Mouse (Mus musculus): ENCODE measurements around the gene Sdhaf1. TPM values are rescaled to one million over a fixed set of nuclear protein-coding genes. Genes with fewer than 3 reads are reported as not detected.

Sdhaf1 gene
- polyA plus RNA-seq, 1 experiment from 2014 or later: 17.0 TPM

GRCm38 (mm10) chr7:30321539-30322284, 2.0 kb downstream of the Sdhaf1 start, which contains the start of gene E130208F15Rik:
Gene E130208F15Rik, plus strand, starts transcription at chr7:30321740.
- peak within 1 kb of the TSS; percentile 80 for H3K4me2 ChIP-seq (ENCODE audit: low read length)
- WGBS: 0% methylated on average over 54 of the region's 63 CpGs

GRCm38 (mm10) chr7:30320946-30321345, 2.7 kb downstream of the Sdhaf1 start:
- Histone ChIP-seq H3K36me3 (ENCODE audit: control insufficient read depth, insufficient read depth, low read length) (no peaks in the 10 kb centered on the region), H3K27ac (ENCODE audit: low read depth, low read length) (no peak overlapping the region), H3K9ac (ENCODE audit: low read depth, low read length) (no peak overlapping the region), H3K9me3 (ENCODE audit: control insufficient read depth, low read length) (no peaks in the 10 kb centered on the region), H3K4me3 (ENCODE audit: low read length) (no peak overlapping the region; the same call in 1 of the 2 replicates), H3K4me2 (ENCODE audit: low read length) (peak overlapping the region; percentile 80), H3K27me3 (replicated peaks; ENCODE audit: control insufficient read depth, insufficient read depth, low read length) (no peaks in the 10 kb centered on the region), H3K4me1 (ENCODE audit: control insufficient read depth, insufficient read depth, low read depth, low read length) (peaks cover 10% of the 10 kb centered on the region)
- ATAC-seq: no peak
- 88% methylated on average over 2 of the region's 2 CpGs for WGBS

More at GRCm38 (mm10) chr7:30321539-30322284, 2.0 kb downstream of the Sdhaf1 start, which contains the start of gene E130208F15Rik:
- peak within 1 kb of the TSS; percentile 81 for H3K4me3 ChIP-seq (ENCODE audit: low read length)
- H3K27ac ChIP-seq (ENCODE audit: low read depth, low read length): peak within 1 kb of the TSS; percentile 78
- H3K27me3 ChIP-seq (replicated peaks; ENCODE audit: control insufficient read depth, insufficient read depth, low read length): no peaks in the 10 kb centered on the region
- H3K36me3 ChIP-seq (ENCODE audit: control insufficient read depth, insufficient read depth, low read length): no peaks in the 10 kb centered on the region
- H3K4me1 ChIP-seq (ENCODE audit: control insufficient read depth, insufficient read depth, low read depth, low read length): peaks cover 10% of the 10 kb centered on the region
- H3K9me3 ChIP-seq (ENCODE audit: control insufficient read depth, low read length): no peaks in the 10 kb centered on the region
- peak within 1 kb of the TSS; percentile 90 for H3K9ac ChIP-seq (ENCODE audit: low read depth, low read length)
- ATAC-seq: peak; percentile 74

GRCm38 (mm10) chr7:30318142-30318541, 5.6 kb downstream of the Sdhaf1 start:
- Histone ChIP-seq H3K36me3 (ENCODE audit: control insufficient read depth, insufficient read depth, low read length) (no peaks in the 10 kb centered on the region), H3K9me3 (ENCODE audit: control insufficient read depth, low read length) (no peaks in the 10 kb centered on the region), H3K4me2 (ENCODE audit: low read length) (no peak overlapping the region), H3K27ac (ENCODE audit: low read depth, low read length) (no peak overlapping the region), H3K4me1 (ENCODE audit: control insufficient read depth, insufficient read depth, low read depth, low read length) (peaks cover 10% of the 10 kb centered on the region), H3K4me3 (ENCODE audit: low read length) (no peak overlapping the region), H3K27me3 (replicated peaks; ENCODE audit: control insufficient read depth, insufficient read depth, low read length) (no peaks in the 10 kb centered on the region), H3K9ac (ENCODE audit: low read depth, low read length) (no peak overlapping the region)
- WGBS: 85% methylated on average over 3 of the region's 3 CpGs
- ATAC-seq: no peak

- Histone ChIP-seq H3K4me2 (ENCODE audit: low read length) (no peak overlapping the region), H3K27me3 (replicated peaks; ENCODE audit: control insufficient read depth, insufficient read depth, low read length) (no peaks in the 10 kb centered on the region), H3K4me3 (ENCODE audit: low read length) (no peak overlapping the region), H3K9ac (ENCODE audit: low read depth, low read length) (no peak overlapping the region), H3K9me3 (ENCODE audit: control insufficient read depth, low read length) (no peaks in the 10 kb centered on the region), H3K4me1 (ENCODE audit: control insufficient read depth, insufficient read depth, low read depth, low read length) (no peaks in the 10 kb centered on the region), H3K27ac (ENCODE audit: low read depth, low read length) (no peak overlapping the region), H3K36me3 (ENCODE audit: control insufficient read depth, insufficient read depth, low read length) (no peaks in the 10 kb centered on the region)
- WGBS: 84% methylated on average over 13 of the region's 13 CpGs
- no peak for ATAC-seq
These were observed 7.9 kb downstream of the Sdhaf1 start for GRCm38 (mm10) chr7:30315559-30316529.

GRCm38 (mm10) chr7:30314721-30315155, 9.0 kb downstream of the Sdhaf1 start, which contains the start of gene Syne4:
Gene Syne4, plus strand, starts transcription at chr7:30314807.
- Histone ChIP-seq H3K4me1 (ENCODE audit: control insufficient read depth, insufficient read depth, low read depth, low read length) (peaks cover 4% of the 10 kb centered on the region), H3K9ac (ENCODE audit: low read depth, low read length) (peak within 1 kb of the TSS; percentile 19; the same call in 1 of the 2 replicates), H3K27me3 (replicated peaks; ENCODE audit: control insufficient read depth, insufficient read depth, low read length) (no peaks in the 10 kb centered on the region), H3K27ac (ENCODE audit: low read depth, low read length) (no peak within 1 kb of the TSS), H3K9me3 (ENCODE audit: control insufficient read depth, low read length) (no peaks in the 10 kb centered on the region), H3K4me3 (ENCODE audit: low read length) (no peak within 1 kb of the TSS), H3K4me2 (ENCODE audit: low read length) (no peak within 1 kb of the TSS), H3K36me3 (ENCODE audit: control insufficient read depth, insufficient read depth, low read length) (no peaks in the 10 kb centered on the region)
- ATAC-seq: no peak
- WGBS: 5% methylated on average over 9 of the region's 9 CpGs

GRCm38 (mm10) chr7:30313666-30314320, 9.9 kb downstream of the Sdhaf1 start:
- Histone ChIP-seq H3K4me1 (ENCODE audit: control insufficient read depth, insufficient read depth, low read depth, low read length) (peaks cover 13% of the 10 kb centered on the region), H3K27me3 (replicated peaks; ENCODE audit: control insufficient read depth, insufficient read depth, low read length) (no peaks in the 10 kb centered on the region), H3K9ac (ENCODE audit: low read depth, low read length) (no peak overlapping the region), H3K36me3 (ENCODE audit: control insufficient read depth, insufficient read depth, low read length) (no peaks in the 10 kb centered on the region), H3K9me3 (ENCODE audit: control insufficient read depth, low read length) (no peaks in the 10 kb centered on the region), H3K4me2 (ENCODE audit: low read length) (no peak overlapping the region), H3K4me3 (ENCODE audit: low read length) (no peak overlapping the region), H3K27ac (ENCODE audit: low read depth, low read length) (no peak overlapping the region)
- no peak for ATAC-seq
- 53% methylated on average over 27 of the region's 27 CpGs for WGBS

GRCm38 (mm10) chr7:30310136-30310535, 13.6 kb downstream of the Sdhaf1 start:
- Histone ChIP-seq H3K9me3 (ENCODE audit: control insufficient read depth, low read length) (no peaks in the 10 kb centered on the region), H3K4me3 (ENCODE audit: low read length) (no peak overlapping the region), H3K9ac (ENCODE audit: low read depth, low read length) (no peak overlapping the region), H3K36me3 (ENCODE audit: control insufficient read depth, insufficient read depth, low read length) (peaks cover 10% of the 10 kb centered on the region), H3K27ac (ENCODE audit: low read depth, low read length) (no peak overlapping the region), H3K4me1 (ENCODE audit: control insufficient read depth, insufficient read depth, low read depth, low read length) (peaks cover 19% of the 10 kb centered on the region), H3K27me3 (replicated peaks; ENCODE audit: control insufficient read depth, insufficient read depth, low read length) (no peaks in the 10 kb centered on the region), H3K4me2 (ENCODE audit: low read length) (no peak overlapping the region)
- ATAC-seq: no peak
- WGBS: 92% methylated on average over 12 of the region's 12 CpGs

- Histone ChIP-seq H3K4me2 (ENCODE audit: low read length) (peak overlapping the region; percentile 97), H3K9me3 (ENCODE audit: control insufficient read depth, low read length) (no peaks in the 10 kb centered on the region), H3K27ac (ENCODE audit: low read depth, low read length) (peak overlapping the region; percentile 73), H3K4me3 (ENCODE audit: low read length) (peak overlapping the region; percentile 73), H3K36me3 (ENCODE audit: control insufficient read depth, insufficient read depth, low read length) (peaks cover 10% of the 10 kb centered on the region), H3K27me3 (replicated peaks; ENCODE audit: control insufficient read depth, insufficient read depth, low read length) (no peaks in the 10 kb centered on the region), H3K4me1 (ENCODE audit: control insufficient read depth, insufficient read depth, low read depth, low read length) (peaks cover 19% of the 10 kb centered on the region), H3K9ac (ENCODE audit: low read depth, low read length) (peak overlapping the region; percentile 79)
- 71% methylated on average over 15 of the region's 15 CpGs for WGBS
- no peak for ATAC-seq
These were observed 14.1 kb downstream of the Sdhaf1 start for GRCm38 (mm10) chr7:30309395-30310129.
